In the genomic region with DNA sequence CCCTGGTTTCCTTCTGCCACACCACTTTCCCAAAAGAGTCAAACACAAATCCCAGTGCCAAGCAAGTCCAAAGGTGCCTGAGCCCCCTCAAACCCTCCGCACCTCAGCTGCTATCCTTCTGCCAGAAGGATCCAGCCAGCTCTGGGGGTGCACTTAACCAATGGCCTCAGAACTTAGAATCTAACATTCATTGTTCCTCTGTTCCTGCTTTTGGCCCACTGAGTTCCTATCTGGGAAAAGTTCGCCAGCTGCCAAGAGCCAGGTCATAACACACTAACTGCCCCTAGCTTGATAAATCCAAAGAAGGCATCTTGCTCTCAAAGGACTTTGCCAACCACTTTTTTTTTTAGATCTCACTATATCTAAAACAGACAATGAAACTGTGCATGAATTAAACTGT, we compare ENCODE assay signal across 20 mouse cellular contexts.
A peak's percentile ranks its signal among the peaks of the same experiment; 100 is the strongest.
DNase-seq lines count a peak whose midpoint lies in the region; ATAC-seq and TF ChIP-seq lines count a peak whose summit lies in the region.
"Had no signal": no experiment of that assay in that cellular context is flagged by ENCODE, and none has a peak within 500 bp of the region (broad histone marks: within the 10 kb centered on the region; RNA-seq: fewer than 3 reads in every experiment).

No protein-coding gene starts in this region.

- no peaks in the 10 kb centered on the region for H3K4me1 ChIP-seq in cerebellum, adult 2 months (ENCODE audit: control insufficient read depth, insufficient read depth, low read length)
- H3K4me1 ChIP-seq in kidney, postnatal 0 days (replicated peaks; ENCODE audit: insufficient read depth, low read length) = no peaks in the 10 kb centered on the region
- peaks cover 10% of the 10 kb centered on the region for H3K4me1 ChIP-seq in heart, embryonic 12.5 days (replicated peaks)
- H3K4me1 ChIP-seq in limb, embryonic 12.5 days (replicated peaks) = no peaks in the 10 kb centered on the region; the same call in 1 of the 2 replicates
- H3K4me1 ChIP-seq in midbrain, embryonic 16.5 days (ENCODE audit: control insufficient read depth, insufficient read depth, low read length) = no peaks in the 10 kb centered on the region
- H3K4me1 ChIP-seq: forebrain, embryonic 10.5 days had no signal

- TF ChIP-seq CTCF in cerebellum, adult 2 months (IDR thresholded peaks at IDR 0.05; ENCODE audit: borderline replicate concordance, insufficient read depth, low read depth, low read length) = no peak
- no peak for TF ChIP-seq CTCF in kidney, postnatal 0 days (IDR thresholded peaks at IDR 0.05; ENCODE audit: low read depth)

- H3K36me3 ChIP-seq in kidney, postnatal 0 days (ENCODE audit: insufficient read depth, low read length) = no peaks in the 10 kb centered on the region
- no peaks in the 10 kb centered on the region for H3K36me3 ChIP-seq in heart, embryonic 12.5 days
- H3K36me3 ChIP-seq in limb, embryonic 12.5 days = no peaks in the 10 kb centered on the region
- H3K36me3 ChIP-seq in midbrain, embryonic 16.5 days (ENCODE audit: control insufficient read depth, insufficient read depth, low read length) = no peaks in the 10 kb centered on the region
- H3K36me3 ChIP-seq: forebrain, embryonic 10.5 days; G1E had no signal

- H3K27me3 ChIP-seq in cerebellum, adult 2 months (ENCODE audit: control insufficient read depth, insufficient read depth, low read length) = no peaks in the 10 kb centered on the region
- no peaks in the 10 kb centered on the region for H3K27me3 ChIP-seq in kidney, postnatal 0 days (ENCODE audit: insufficient read depth, low read length)
- H3K27me3 ChIP-seq in heart, embryonic 12.5 days (replicated peaks) = no peaks in the 10 kb centered on the region
- no peaks in the 10 kb centered on the region for H3K27me3 ChIP-seq in limb, embryonic 12.5 days
- H3K27me3 ChIP-seq in midbrain, embryonic 16.5 days (ENCODE audit: control insufficient read depth, insufficient read depth, low read depth, low read length) = no peaks in the 10 kb centered on the region

- 0 out of 2 replicates have a peak overlapping the region, but pooled peaks have one; percentile 13 for H3K27ac ChIP-seq in cerebellum, adult 2 months (ENCODE audit: insufficient read depth, low read length)
- H3K27ac ChIP-seq in kidney, postnatal 0 days = peak overlapping the region; percentile 27; the same call in 1 of the 2 replicates
- peak overlapping the region; percentile 94 for H3K27ac ChIP-seq in heart, embryonic 12.5 days (ENCODE audit: poor library complexity, severe bottlenecking)
- H3K27ac ChIP-seq in limb, embryonic 12.5 days = 0 out of 2 replicates have a peak overlapping the region, but pooled peaks have one; percentile 12
- no peak overlapping the region for H3K27ac ChIP-seq in midbrain, embryonic 16.5 days (ENCODE audit: low read length)
- H3K27ac ChIP-seq: forebrain, embryonic 10.5 days had no signal

- TF ChIP-seq POLR2A in cerebellum, adult 2 months (IDR thresholded peaks at IDR 0.05; ENCODE audit: borderline replicate concordance, insufficient read depth, low read length) = no peak

- no peak overlapping the region for H3K4me2 ChIP-seq in kidney, postnatal 0 days (ENCODE audit: low read length)
- no peak overlapping the region for H3K4me2 ChIP-seq in heart, embryonic 12.5 days
- no peak overlapping the region for H3K4me2 ChIP-seq in limb, embryonic 12.5 days
- no peak overlapping the region for H3K4me2 ChIP-seq in midbrain, embryonic 16.5 days (ENCODE audit: low read length)
- H3K4me2 ChIP-seq: liver, embryonic 11.5 days had no signal

- WGBS in cerebellum, adult 2 months = 74% methylated on average over 2 of the region's 2 CpGs
- 83% methylated on average over 2 of the region's 2 CpGs for WGBS in kidney, postnatal 0 days
- WGBS in heart, embryonic 12.5 days = 49% methylated on average over 2 of the region's 2 CpGs
- WGBS in limb, embryonic 12.5 days = 83% methylated on average over 2 of the region's 2 CpGs
- 97% methylated on average over 2 of the region's 2 CpGs for WGBS in midbrain, embryonic 16.5 days

- no peak overlapping the region for H3K4me3 ChIP-seq in cerebellum, adult 2 months (replicated peaks; ENCODE audit: insufficient read depth, low read depth, low read length)
- no peak overlapping the region for H3K4me3 ChIP-seq in kidney, postnatal 0 days (replicated peaks; ENCODE audit: low read depth, low read length)
- no peak overlapping the region for H3K4me3 ChIP-seq in heart, embryonic 12.5 days
- no peak overlapping the region for H3K4me3 ChIP-seq in limb, embryonic 12.5 days (replicated peaks)
- H3K4me3 ChIP-seq in midbrain, embryonic 16.5 days (ENCODE audit: low read depth, low read length) = no peak overlapping the region
- H3K4me3 ChIP-seq: forebrain, embryonic 10.5 days; megakaryocyte, embryonic 14.5 days had no signal

- ATAC-seq in kidney, postnatal 0 days (replicated peaks; ENCODE audit: low FRiP score, low read depth) = no peak
- peak; percentile 52 for ATAC-seq in heart, embryonic 12.5 days (ENCODE audit: insufficient number of reproducible peaks, low FRiP score)
- ATAC-seq in limb, embryonic 12.5 days (ENCODE audit: insufficient number of reproducible peaks, insufficient read depth, low FRiP score, low TSS enrichment, low read depth) = no peak
- no peak for ATAC-seq in midbrain, embryonic 16.5 days
- ATAC-seq: CD4-positive, CD25-positive, alpha-beta regulatory T cell, adult 4 months; lung, postnatal 0 days had no signal

- no peak overlapping the region for H3K9ac ChIP-seq in kidney, postnatal 0 days (ENCODE audit: low read depth, low read length)
- H3K9ac ChIP-seq in heart, embryonic 12.5 days = no peak overlapping the region
- H3K9ac ChIP-seq in limb, embryonic 12.5 days (replicated peaks) = no peak overlapping the region
- no peak overlapping the region for H3K9ac ChIP-seq in midbrain, embryonic 16.5 days (ENCODE audit: low read depth, low read length)

- DNase-seq in cerebellum, adult 2 months = no peak
- no peak for DNase-seq in cerebellum, postnatal 4 days (ENCODE audit: low spot score in 2 of 2)
- no peak for DNase-seq in kidney, postnatal 0 days (ENCODE audit: low spot score)
- no peak for DNase-seq in kidney, postnatal 4 days
- DNase-seq in yolk sac, embryonic 10.5 days (ENCODE audit: low spot score) = no peak
- DNase-seq: cerebellum, postnatal 10 days; gastrocnemius, postnatal 14 days; kidney, adult 9 months; right cerebral cortex, adult 18-20 months; spleen, adult 18-20 months; thymus, adult 2 months had no signal

- H3K9me3 ChIP-seq in kidney, postnatal 0 days (replicated peaks; ENCODE audit: low read length) = no peaks in the 10 kb centered on the region; the same call in 1 of the 2 replicates
- H3K9me3 ChIP-seq in heart, embryonic 12.5 days (replicated peaks) = 0 out of 2 replicates have a peak, but pooled peaks cover 2% of the 10 kb centered on the region
- H3K9me3 ChIP-seq in limb, embryonic 12.5 days = peaks cover 11% of the 10 kb centered on the region; the same call in 1 of the 2 replicates
- H3K9me3 ChIP-seq in midbrain, embryonic 16.5 days (replicated peaks; ENCODE audit: control insufficient read depth, low read length, poor library complexity, severe bottlenecking) = no peaks in the 10 kb centered on the region
- H3K9me3 ChIP-seq: forebrain, embryonic 10.5 days had no signal
